Mouse (Mus musculus) heart, adult 2 months (tissue): ENCODE measurements around the gene Trim9. TPM values are rescaled to one million over a fixed set of nuclear protein-coding genes. Genes with fewer than 3 reads are reported as not detected.

ENCODE experiments used
- DNase-seq, 2 experiments: peaks; one replicate each; pipeline ENCODE4 v3.0.0; 2021
- H3K27ac ChIP-seq: fragments of 200-600 bp; 2 replicates; pipeline ENCODE4 v1.8.1; 2022
- H3K27me3 ChIP-seq: fragments of 200-500 bp; 2 replicates; pipeline ENCODE4 v1.6.1; 2012; ENCODE audit warnings: mild to moderate bottlenecking, low read length, inconsistent platforms, mixed read lengths; ENCODE audit not compliant: control insufficient read depth, insufficient read depth
- H3K36me3 ChIP-seq: fragments of 200-500 bp; 2 replicates; pipeline ENCODE4 v1.6.1; 2012; ENCODE audit warnings: low read length, inconsistent platforms; ENCODE audit not compliant: control insufficient read depth, insufficient read depth
- H3K4me1 ChIP-seq: fragments of 200-500 bp; 2 replicates; pipeline ENCODE4 v1.6.1; 2011; ENCODE audit warnings: low read length; ENCODE audit not compliant: control insufficient read depth, insufficient read depth
- H3K4me3 ChIP-seq: fragments of 200-600 bp; 2 replicates; pipeline ENCODE4 v1.8.1; 2022
- H3K79me2 ChIP-seq: fragments of 200-500 bp; replicated peaks from 2 replicates; pipeline ENCODE4 v1.6.1; 2012; ENCODE audit warnings: mild to moderate bottlenecking, inconsistent platforms, low read length, moderate library complexity, mixed read lengths; ENCODE audit not compliant: control insufficient read depth, insufficient read depth
- H3K9ac ChIP-seq: fragments of 200-500 bp; 2 replicates; pipeline ENCODE4 v1.6.1; 2012; ENCODE audit warnings: low read depth, mild to moderate bottlenecking, control low read depth, inconsistent platforms, low read length, mixed read lengths
- CTCF ChIP-seq: fragments of 200-600 bp; IDR thresholded peaks from 2 replicates; pipeline ENCODE4 v1.8.1; 2022; ENCODE audit warnings: antibody characterized with exemption, mild to moderate bottlenecking, moderate library complexity
- EP300 ChIP-seq: fragments of 200-500 bp; IDR thresholded peaks from 2 replicates; pipeline ENCODE4 v1.6.1; 2011; ENCODE audit warnings: low read depth, low read length, control low read depth; ENCODE audit not compliant: insufficient read depth
- POLR2A ChIP-seq: fragments of 200-500 bp; IDR thresholded peaks from 2 replicates; pipeline ENCODE4 v1.6.1; 2011; ENCODE audit warnings: mild to moderate bottlenecking, low read depth, low read length, control low read depth; ENCODE audit not compliant: insufficient read depth
- WGBS: fragments of 180-500 bp; shearing (Covaris S2); methylation state at CpG from one replicate; pipeline ENCODE4 v1.1.7; 2018; 5-methylcytosine and 5-hydroxymethylcytosine counted together
- intact Hi-C: fragments of 180-260 bp; cut with DNase I; formaldehyde crosslinking; loops from one replicate; pipeline ENCODE4 v1.15.1; 2025
- polyA plus RNA-seq: library from polyadenylated mRNA; depleted of rRNA; stranded (reverse); fragments of >200 nt; gene quantifications from 2 replicates; pipeline ENCODE4 v1.2.3, GENCODE M21; 2012
- total RNA-seq, 2 experiments: library from RNA; stranded (reverse); gene quantifications; 2 replicates each; pipeline ENCODE4 v1.2.3; 2021

Trim9 gene
- total and polyA plus RNA-seq, 3 experiments, result 0.11 to 0.16 (median 0.12) TPM

DNA sequence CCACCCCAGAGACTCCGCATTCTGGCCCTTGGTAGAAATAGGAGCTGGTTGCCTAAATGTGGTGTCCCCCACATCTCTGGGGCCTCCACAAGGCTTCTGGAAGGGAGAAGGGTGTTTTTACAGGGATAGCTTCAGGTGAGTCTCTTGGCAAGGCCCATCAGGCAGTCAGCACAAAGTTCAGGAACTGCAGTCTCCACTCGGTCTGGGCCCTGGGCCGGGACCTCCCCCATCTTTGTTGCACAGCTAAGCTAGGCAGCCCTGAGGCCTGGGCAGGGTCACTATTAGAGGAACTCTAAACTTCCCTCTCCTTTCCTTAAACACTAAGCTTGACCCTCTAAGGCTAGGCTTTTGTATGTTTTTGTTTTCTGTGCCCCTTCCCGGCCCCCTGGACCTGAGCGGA lies 120.8 kb downstream of the Trim9 start:
- Histone ChIP-seq H3K79me2 (no peaks in the 10 kb centered on the region), H3K27ac (no peak overlapping the region), H3K27me3 (no peaks in the 10 kb centered on the region), H3K4me1 (no peaks in the 10 kb centered on the region), H3K36me3 (no peaks in the 10 kb centered on the region), H3K9ac (no peak overlapping the region), H3K4me3 (peak overlapping the region; percentile 62)
- intact Hi-C loops, result no loop called here
- DNase-seq, result no peak
- WGBS, result 42% methylated on average over 5 of the region's 5 CpGs
- TF ChIP-seq CTCF, result no peak
- no peak for TF ChIP-seq POLR2A
- no peak for TF ChIP-seq EP300

DNA sequence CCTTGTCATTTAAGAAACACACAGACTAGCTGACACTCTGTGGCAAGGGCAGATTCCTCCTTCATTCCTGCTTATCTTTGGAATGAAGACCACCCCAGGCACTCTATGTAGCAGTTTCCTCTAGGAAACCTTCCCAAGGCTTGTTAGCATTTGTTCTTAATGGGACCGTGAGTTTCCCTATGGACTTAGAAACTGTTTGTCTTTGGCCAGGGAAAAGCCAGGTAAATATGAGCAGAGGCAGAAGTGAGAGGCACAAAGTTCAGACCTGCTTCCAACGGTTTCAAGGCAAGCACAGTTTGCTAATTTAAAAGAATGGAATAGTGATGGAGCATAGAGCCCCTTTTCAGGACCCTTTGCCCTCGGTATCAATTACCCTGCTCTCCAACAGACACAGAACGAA lies 124.1 kb downstream of the Trim9 start:
- intact Hi-C loops, result no loop called here
- no peak for DNase-seq
- WGBS, result 70% methylated on average over 4 of the region's 4 CpGs
- no peak overlapping the region for H3K4me3 ChIP-seq
- no peaks in the 10 kb centered on the region for H3K4me1 ChIP-seq
- TF ChIP-seq POLR2A (no peak), CTCF (no peak), EP300 (no peak)
- H3K27me3 ChIP-seq, result no peaks in the 10 kb centered on the region
- H3K27ac ChIP-seq, result no peak overlapping the region
- no peaks in the 10 kb centered on the region for H3K79me2 ChIP-seq
- H3K9ac ChIP-seq, result no peak overlapping the region
- H3K36me3 ChIP-seq, result no peaks in the 10 kb centered on the region

DNA sequence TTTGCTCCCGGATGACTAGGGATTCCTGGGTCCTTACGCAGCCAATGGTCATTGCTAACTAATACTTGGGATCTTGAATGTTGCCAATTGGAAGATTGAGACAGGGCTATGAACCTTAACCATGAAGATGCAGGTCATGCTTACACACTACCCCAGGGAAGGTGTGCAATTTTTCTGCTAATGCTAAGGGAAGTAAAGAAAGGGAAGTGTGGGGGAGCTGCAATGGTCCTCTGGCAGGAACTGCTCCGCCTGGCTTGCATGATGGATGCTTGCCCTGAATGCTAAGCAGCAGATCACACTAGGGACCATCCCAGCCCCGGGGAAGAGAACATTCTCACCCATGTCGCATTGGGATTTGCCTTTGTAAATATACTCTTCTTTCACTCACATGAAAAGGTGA lies 126.0 kb downstream of the Trim9 start:
- H3K36me3 ChIP-seq, result no peaks in the 10 kb centered on the region
- no peaks in the 10 kb centered on the region for H3K4me1 ChIP-seq
- intact Hi-C loops, result no loop called here
- H3K79me2 ChIP-seq, result no peaks in the 10 kb centered on the region
- no peak for DNase-seq
- H3K4me3 ChIP-seq, result no peak overlapping the region
- no peak overlapping the region for H3K27ac ChIP-seq
- WGBS, result 85% methylated on average over 5 of the region's 5 CpGs
- H3K27me3 ChIP-seq, result no peaks in the 10 kb centered on the region
- no peak for TF ChIP-seq POLR2A
- no peak for TF ChIP-seq CTCF
- no peak for TF ChIP-seq EP300
- H3K9ac ChIP-seq, result no peak overlapping the region

- WGBS, result 76% methylated on average over 8 of the region's 8 CpGs
- Histone ChIP-seq H3K36me3 (no peaks in the 10 kb centered on the region), H3K79me2 (no peaks in the 10 kb centered on the region), H3K27me3 (no peaks in the 10 kb centered on the region), H3K4me1 (no peaks in the 10 kb centered on the region), H3K9ac (no peak overlapping the region), H3K27ac (no peak overlapping the region), H3K4me3 (no peak overlapping the region)
- intact Hi-C loops, result no loop called here
- TF ChIP-seq CTCF (no peak), EP300 (no peak), POLR2A (no peak)
- no peak for DNase-seq
Observed at GRCm38 (mm10) chr12:70218795-70219540, 128.4 kb downstream of the Trim9 start.

DNA sequence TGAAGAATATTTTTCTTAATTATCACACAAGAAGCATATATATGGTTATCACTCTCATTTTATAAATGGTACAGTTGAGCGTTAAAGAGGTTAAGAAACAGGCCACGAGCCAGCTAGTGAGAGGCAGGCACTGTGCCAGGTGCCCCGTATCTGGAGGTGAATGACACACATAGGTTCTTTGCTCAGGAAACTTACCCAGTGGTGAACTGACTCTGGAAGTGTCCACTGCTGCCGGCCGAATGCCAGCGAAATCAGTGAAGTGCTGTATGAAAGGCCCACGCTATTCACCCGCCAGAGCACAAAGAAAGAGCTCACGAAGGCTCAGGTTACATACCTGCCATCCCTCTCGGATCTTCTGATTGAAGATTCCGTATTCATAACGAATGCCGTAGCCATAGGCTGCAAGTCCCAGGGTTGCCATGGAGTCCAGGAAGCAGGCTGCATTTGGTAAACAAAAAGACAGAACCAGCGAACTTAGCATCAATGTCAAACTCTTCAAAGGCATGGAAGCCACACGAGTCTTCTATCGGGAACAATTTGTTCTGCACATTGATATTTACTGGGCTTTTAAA lies 131.1 kb downstream of the Trim9 start:
- H3K4me3 ChIP-seq, result no peak overlapping the region
- no peak overlapping the region for H3K9ac ChIP-seq
- no peak overlapping the region for H3K27ac ChIP-seq
- TF ChIP-seq CTCF (no peak), POLR2A (no peak), EP300 (no peak)
- H3K27me3 ChIP-seq, result no peaks in the 10 kb centered on the region
- no peaks in the 10 kb centered on the region for H3K79me2 ChIP-seq
- no peaks in the 10 kb centered on the region for H3K4me1 ChIP-seq
- DNase-seq, result no peak
- intact Hi-C loops, result no loop called here
- no peaks in the 10 kb centered on the region for H3K36me3 ChIP-seq
- 75% methylated on average over 16 of the region's 16 CpGs for WGBS

DNA sequence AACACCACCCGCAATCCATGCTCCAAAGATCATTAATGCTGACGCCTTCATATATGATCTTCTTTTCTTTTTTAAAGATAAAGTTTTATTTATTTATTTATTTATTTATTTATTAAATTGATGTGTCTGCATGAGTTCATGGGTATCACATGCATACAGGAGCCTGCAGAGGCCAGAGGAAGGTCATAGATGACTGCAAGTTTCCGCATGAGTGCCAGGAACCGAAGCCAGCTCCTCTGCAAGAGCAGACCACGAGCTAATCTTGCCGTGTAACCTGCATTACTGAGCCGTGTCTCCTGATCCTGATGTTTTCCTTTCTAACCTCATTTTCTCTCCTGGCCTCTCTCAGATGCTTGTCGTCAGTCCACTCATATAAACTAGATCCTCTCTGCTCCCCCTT lies 133.1 kb downstream of the Trim9 start:
- no peaks in the 10 kb centered on the region for H3K27me3 ChIP-seq
- TF ChIP-seq POLR2A, result no peak
- TF ChIP-seq EP300, result no peak
- no peak for TF ChIP-seq CTCF
- 59% methylated on average over 8 of the region's 8 CpGs for WGBS
- DNase-seq, result peak in 1 of 2 experiments; percentile 20
- no peak overlapping the region for H3K27ac ChIP-seq
- intact Hi-C loops, result no loop called here
- H3K4me1 ChIP-seq, result no peaks in the 10 kb centered on the region
- no peak overlapping the region for H3K9ac ChIP-seq
- H3K79me2 ChIP-seq, result no peaks in the 10 kb centered on the region
- H3K4me3 ChIP-seq, result no peak overlapping the region
- no peaks in the 10 kb centered on the region for H3K36me3 ChIP-seq
